Mouse (Mus musculus) myocyte (in vitro differentiated cells): ENCODE results near the gene Them7. TPM values are rescaled to one million over a fixed set of nuclear protein-coding genes. Genes with fewer than 3 reads are reported as not detected.

Experiments used
- H3K27me3 ChIP-seq: one replicate; pipeline ENCODE4 v1.6.1; 2011; ENCODE audit not compliant: control insufficient read depth, insufficient read depth, insufficient read length
- H3K36me3 ChIP-seq: one replicate; pipeline ENCODE4 v1.6.1; 2011; ENCODE audit not compliant: control insufficient read depth, insufficient read depth
- H3K4me2 ChIP-seq: one replicate; pipeline ENCODE4 v1.6.1; 2011; ENCODE audit warnings: low read depth, control low read depth
- H3K4me3 ChIP-seq: one replicate; pipeline ENCODE4 v1.5.1; 2011; ENCODE audit warnings: mild to moderate bottlenecking, control low read depth, moderate library complexity
- H3K79me2 ChIP-seq: one replicate; pipeline ENCODE4 v1.6.1; 2011; ENCODE audit not compliant: control insufficient read depth, insufficient read depth
- H3ac ChIP-seq: one replicate; pipeline ENCODE4 v1.6.1; 2011; ENCODE audit not compliant: control insufficient read depth, insufficient read length
- CEBPB ChIP-seq: IDR thresholded peaks from 2 replicates; pipeline ENCODE4 v1.6.1; 2011; ENCODE audit warnings: mild to moderate bottlenecking, moderate library complexity; ENCODE audit not compliant: poor library complexity, insufficient read depth, severe bottlenecking
- E2F4 ChIP-seq: IDR thresholded peaks from one replicate; pipeline ENCODE4 v1.6.1; 2011; ENCODE audit warnings: mild to moderate bottlenecking, control low read depth, moderate library complexity; ENCODE audit not compliant: insufficient read depth
- MAX ChIP-seq: IDR thresholded peaks from one replicate; pipeline ENCODE4 v1.6.1; 2011; ENCODE audit warnings: low read depth, mild to moderate bottlenecking, control low read depth
- MYOD1 ChIP-seq, 3 experiments: IDR thresholded peaks; one replicate each; pipeline ENCODE4 v1.6.1; 2011; ENCODE audit warnings: control low read depth in 2 of 3, low read depth in 2 of 3, mild to moderate bottlenecking in 2 of 3, moderate library complexity in 1 of 3; ENCODE audit not compliant: insufficient read length in 2 of 3, control insufficient read depth in 1 of 3
- MYOG ChIP-seq, 3 experiments: IDR thresholded peaks; one replicate each; pipeline ENCODE4 v1.6.1; 2011; ENCODE audit warnings: control low read depth in 2 of 3, low read depth in 2 of 3, mild to moderate bottlenecking in 2 of 3; ENCODE audit not compliant: insufficient read length in 2 of 3, control insufficient read depth in 1 of 3, insufficient read depth in 1 of 3
- POLR2A ChIP-seq: IDR thresholded peaks from one replicate; pipeline ENCODE4 v1.6.1; 2011; ENCODE audit warnings: low read depth, mild to moderate bottlenecking, control low read depth, moderate library complexity; ENCODE audit not compliant: insufficient read length
- POLR2AphosphoS2 ChIP-seq: IDR thresholded peaks from one replicate; pipeline ENCODE4 v1.6.1; 2011; ENCODE audit warnings: low read depth, control low read depth; ENCODE audit not compliant: insufficient read length
- REST ChIP-seq: IDR thresholded peaks from one replicate; pipeline ENCODE4 v1.6.1; 2011; ENCODE audit warnings: mild to moderate bottlenecking, control low read depth, moderate library complexity; ENCODE audit not compliant: insufficient read depth, insufficient read length
- SRF ChIP-seq: IDR thresholded peaks from one replicate; pipeline ENCODE4 v1.6.1; 2011; ENCODE audit warnings: low read depth; ENCODE audit not compliant: control insufficient read depth, insufficient read length
- TCF12 ChIP-seq: IDR thresholded peaks from one replicate; pipeline ENCODE4 v1.6.1; 2011; ENCODE audit warnings: mild to moderate bottlenecking, control low read depth; ENCODE audit not compliant: poor library complexity, insufficient read depth, severe bottlenecking
- TCF3 ChIP-seq: IDR thresholded peaks from one replicate; pipeline ENCODE4 v1.6.1; 2011; ENCODE audit warnings: low read depth, control low read depth; ENCODE audit not compliant: insufficient read length
- USF1 ChIP-seq: IDR thresholded peaks from one replicate; pipeline ENCODE4 v1.6.1; 2011; ENCODE audit warnings: low read depth, mild to moderate bottlenecking, control low read depth, moderate library complexity
- polyA plus RNA-seq: library from polyadenylated mRNA; unstranded; fragments of >200 nt; fragmentation: generic; extraction: Trizol; gene quantifications from one replicate; pipeline ENCODE4 v1.2.1, GENCODE M21; 2012; ENCODE audit warnings: missing spikeins

Them7 gene
- polyA plus RNA-seq, 1 experiment, result not detected

- H3K27me3 ChIP-seq, result no peaks in the 10 kb centered on the region
- TF ChIP-seq POLR2A, result no peak
- no peak for TF ChIP-seq USF1
- no peaks in the 10 kb centered on the region for H3K79me2 ChIP-seq
- H3K4me2 ChIP-seq, result no peak overlapping the region
- H3K36me3 ChIP-seq, result no peaks in the 10 kb centered on the region
- H3K4me3 ChIP-seq, result no peak overlapping the region
- H3ac ChIP-seq, result no peak overlapping the region
Observed at GRCm38 (mm10) chr2:105375705-105376104, 151.6 kb downstream of the Them7 start.

DNA sequence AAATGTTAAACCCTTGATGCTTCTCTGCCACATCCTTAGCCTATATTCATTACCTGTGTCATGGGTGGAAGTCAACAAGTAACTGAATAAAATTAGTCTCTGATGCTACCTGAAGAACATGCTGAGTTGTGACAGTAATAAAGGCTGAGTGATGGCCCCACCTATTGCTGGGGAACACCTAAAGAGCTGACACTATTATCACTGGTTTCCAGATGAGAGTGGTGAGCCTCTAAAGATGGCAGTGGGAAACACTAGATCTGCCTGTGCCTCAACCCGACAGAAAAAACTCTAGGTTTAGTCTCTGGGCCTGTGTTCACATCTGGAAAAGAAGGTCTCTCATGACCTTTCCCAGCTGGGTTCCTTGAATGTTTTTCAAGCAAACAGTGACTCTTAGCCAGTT lies 155.6 kb downstream of the Them7 start:
- Histone ChIP-seq H3K4me2 (no peak overlapping the region), H3K36me3 (peaks cover under 1% of the 10 kb centered on the region), H3K27me3 (no peaks in the 10 kb centered on the region), H3ac (no peak overlapping the region), H3K79me2 (no peaks in the 10 kb centered on the region), H3K4me3 (no peak overlapping the region)
- TF ChIP-seq POLR2A, result no peak
- TF ChIP-seq MAX, result no peak
- TF ChIP-seq TCF12, result no peak
- no peak for TF ChIP-seq MYOG (IDR thresholded peaks at IDR 0.05; ENCODE audit: control insufficient read depth in 1 of 3, insufficient read depth in 1 of 3, insufficient read length in 2 of 3, low read depth in 2 of 3)
- no peak for TF ChIP-seq E2F4
- no peak for TF ChIP-seq CEBPB
- no peak for TF ChIP-seq MYOD1 (IDR thresholded peaks at IDR 0.05; ENCODE audit: control insufficient read depth in 1 of 3, insufficient read length in 2 of 3, low read depth in 2 of 3)
- no peak for TF ChIP-seq REST
- TF ChIP-seq TCF3, result no peak
- no peak for TF ChIP-seq SRF
- TF ChIP-seq USF1, result no peak
- no peak for TF ChIP-seq POLR2AphosphoS2

DNA sequence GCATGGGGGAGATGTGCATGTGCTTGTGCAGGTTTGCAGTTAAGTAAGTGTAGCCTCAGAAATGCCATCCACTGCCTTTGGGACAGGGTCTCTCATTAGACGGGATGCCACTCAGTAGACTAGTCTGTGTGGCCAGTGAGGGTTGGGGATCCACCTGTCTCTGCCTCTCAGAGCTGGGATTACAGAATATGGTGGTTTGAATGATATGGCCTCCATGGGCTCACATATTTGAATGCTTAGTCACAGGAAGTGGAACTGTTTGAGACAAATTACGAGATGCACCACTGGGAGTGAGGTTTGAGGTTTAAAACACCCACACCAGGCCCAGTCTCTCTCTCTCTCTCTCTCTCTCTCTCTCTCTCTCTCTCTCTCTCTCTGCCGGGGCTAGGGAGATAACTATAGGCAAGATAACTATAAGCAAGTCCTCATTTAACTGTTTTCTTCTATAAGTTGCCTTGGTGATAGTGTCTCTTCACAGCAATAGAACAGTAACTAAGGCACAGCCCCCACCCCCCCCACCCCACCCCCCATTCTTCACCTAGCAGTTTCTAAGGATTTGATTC lies 156.7 kb downstream of the Them7 start:
- Histone ChIP-seq H3K36me3 (peaks cover 8% of the 10 kb centered on the region), H3K4me2 (no peak overlapping the region), H3K4me3 (no peak overlapping the region), H3K27me3 (no peaks in the 10 kb centered on the region), H3K79me2 (no peaks in the 10 kb centered on the region), H3ac (no peak overlapping the region)
- TF ChIP-seq USF1, result no peak
- TF ChIP-seq MYOD1 (IDR thresholded peaks at IDR 0.05; ENCODE audit: control insufficient read depth in 1 of 3, insufficient read length in 2 of 3, low read depth in 2 of 3), result peak in 2 of 3 experiments; percentile 35 to 38
- TF ChIP-seq SRF, result no peak
- no peak for TF ChIP-seq POLR2A
- no peak for TF ChIP-seq CEBPB

DNA sequence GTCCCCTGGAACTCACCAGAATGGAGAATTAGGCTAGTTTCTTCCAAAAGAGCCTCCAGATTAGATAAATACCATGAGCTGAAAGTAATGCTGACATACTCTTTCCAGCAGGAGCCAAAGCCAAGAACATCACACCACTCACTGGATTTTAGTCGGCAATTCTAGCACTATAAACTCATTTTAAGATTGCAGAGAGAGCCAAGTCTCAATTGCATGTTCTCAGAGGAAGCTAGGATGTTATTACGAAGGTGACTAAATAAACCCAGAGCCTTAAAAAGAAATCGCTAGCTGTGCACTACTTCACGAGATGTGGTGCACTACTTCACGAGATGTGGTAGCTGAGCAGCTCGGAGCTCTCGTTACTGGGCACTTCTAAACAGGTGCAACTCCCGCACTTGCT lies 158.9 kb downstream of the Them7 start:
- no peak overlapping the region for H3K4me3 ChIP-seq
- no peak overlapping the region for H3K4me2 ChIP-seq
- peaks cover 28% of the 10 kb centered on the region for H3K36me3 ChIP-seq
- no peaks in the 10 kb centered on the region for H3K27me3 ChIP-seq
- no peaks in the 10 kb centered on the region for H3K79me2 ChIP-seq
- TF ChIP-seq CEBPB (no peak), POLR2AphosphoS2 (no peak)
- no peak overlapping the region for H3ac ChIP-seq

DNA sequence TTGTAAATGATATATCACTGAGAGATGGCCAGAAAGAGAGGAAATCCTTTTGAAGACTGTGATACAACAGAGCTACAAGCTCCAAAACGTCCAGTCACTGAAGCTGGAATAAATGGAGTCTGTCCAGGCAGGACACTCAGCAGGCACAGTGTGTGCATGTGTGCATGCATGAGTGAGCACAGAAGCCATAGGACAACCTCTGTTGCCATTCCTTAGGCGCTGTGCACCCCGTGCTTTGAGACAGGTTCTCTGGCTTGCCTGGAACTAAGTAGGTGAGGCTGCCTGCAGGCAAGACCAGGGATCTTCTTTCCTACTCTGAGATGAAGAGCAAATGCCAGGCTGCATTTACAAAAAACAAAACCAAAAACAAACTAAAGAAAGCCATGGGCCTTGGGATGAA lies 160.9 kb downstream of the Them7 start:
- H3K36me3 ChIP-seq, result peaks cover 37% of the 10 kb centered on the region
- no peak overlapping the region for H3K4me2 ChIP-seq
- H3K4me3 ChIP-seq, result no peak overlapping the region
- no peaks in the 10 kb centered on the region for H3K79me2 ChIP-seq
- H3K27me3 ChIP-seq, result no peaks in the 10 kb centered on the region
- TF ChIP-seq TCF12 (no peak), POLR2AphosphoS2 (peak; percentile 25)
- H3ac ChIP-seq, result no peak overlapping the region

DNA sequence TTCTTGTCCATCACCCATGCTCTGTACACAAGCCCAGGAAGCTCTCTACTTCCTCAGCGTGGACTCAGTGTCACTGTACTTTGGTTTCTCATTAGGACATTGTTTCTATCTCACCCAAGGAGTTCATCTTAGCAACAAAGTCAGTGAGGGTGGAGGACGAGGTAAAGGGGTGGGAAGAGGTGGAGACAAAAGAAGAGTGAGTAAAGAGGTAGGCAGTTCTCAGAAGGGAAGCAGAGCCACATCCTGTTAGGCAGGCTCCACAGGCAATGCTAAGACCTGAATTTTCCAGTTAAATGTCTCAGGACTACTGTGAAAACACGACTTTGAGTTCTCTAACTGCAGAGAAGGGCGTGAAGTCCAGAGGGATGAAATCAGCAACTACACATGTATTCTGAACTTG lies 162.3 kb downstream of the Them7 start:
- H3K36me3 ChIP-seq, result peaks cover 43% of the 10 kb centered on the region
- TF ChIP-seq MYOD1 (IDR thresholded peaks at IDR 0.05; ENCODE audit: control insufficient read depth in 1 of 3, insufficient read length in 2 of 3, low read depth in 2 of 3) (no peak), E2F4 (no peak), POLR2AphosphoS2 (no peak), POLR2A (no peak), USF1 (no peak), SRF (no peak), MYOG (IDR thresholded peaks at IDR 0.05; ENCODE audit: control insufficient read depth in 1 of 3, insufficient read depth in 1 of 3, insufficient read length in 2 of 3, low read depth in 2 of 3) (no peak), MAX (no peak), REST (no peak), TCF3 (no peak), CEBPB (no peak), TCF12 (no peak)
- no peak overlapping the region for H3K4me2 ChIP-seq
- H3K27me3 ChIP-seq, result no peaks in the 10 kb centered on the region
- no peak overlapping the region for H3K4me3 ChIP-seq
- no peak overlapping the region for H3ac ChIP-seq
- no peaks in the 10 kb centered on the region for H3K79me2 ChIP-seq
